In the genomic region with DNA sequence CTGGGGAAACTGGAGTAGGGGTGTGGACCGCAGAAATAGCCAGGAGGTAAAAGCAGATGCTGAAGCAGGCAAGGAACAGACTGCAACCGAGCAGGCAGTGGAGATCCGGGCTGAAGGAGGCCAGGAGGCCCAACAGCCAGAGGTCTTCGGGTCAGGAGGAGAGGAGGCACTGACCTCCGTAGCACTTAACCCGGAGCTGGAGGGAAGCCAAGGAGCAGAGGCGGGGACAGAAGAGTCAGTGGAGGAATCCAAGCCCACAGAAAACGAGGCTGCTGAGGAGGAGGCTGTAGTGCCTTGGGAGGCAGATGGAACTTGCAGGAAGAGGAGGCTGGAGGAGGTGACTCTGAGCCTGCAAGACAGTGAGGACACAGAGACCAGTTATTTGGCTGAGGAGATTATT, we compare ENCODE assay signal across 14 mouse cellular contexts. TPM values are rescaled to one million over a fixed set of nuclear protein-coding genes. Genes with fewer than 3 reads are reported as not detected.
DNase-seq lines count a peak whose midpoint lies in the region; ATAC-seq and TF ChIP-seq lines count a peak whose summit lies in the region.
"Had no signal": no experiment of that assay in that cellular context is flagged by ENCODE, and none has a peak within 500 bp of the region (broad histone marks: within the 10 kb centered on the region; RNA-seq: fewer than 3 reads in every experiment).

No protein-coding gene starts in this region.

- H3K27me3 ChIP-seq in heart, embryonic 11.5 days (ENCODE audit: control insufficient read depth, insufficient read depth, low read length), result peaks cover 12% of the 10 kb centered on the region
- no peaks in the 10 kb centered on the region for H3K27me3 ChIP-seq in kidney, postnatal 0 days (ENCODE audit: insufficient read depth, low read length)
- H3K27me3 ChIP-seq in midbrain, embryonic 15.5 days (replicated peaks), result peaks cover 13% of the 10 kb centered on the region; the same call in 1 of the 2 replicates

- H3K4me2 ChIP-seq in heart, embryonic 11.5 days, result no peak overlapping the region
- H3K4me2 ChIP-seq in kidney, postnatal 0 days (ENCODE audit: low read length), result no peak overlapping the region
- H3K4me2 ChIP-seq in midbrain, embryonic 15.5 days, result no peak overlapping the region
- H3K4me2 ChIP-seq: liver, embryonic 15.5 days had no signal

- H3K4me3 ChIP-seq in heart, embryonic 11.5 days (ENCODE audit: low read depth, low read length), result no peak overlapping the region
- peak overlapping the region; percentile 8; the same call in 1 of the 2 replicates for H3K4me3 ChIP-seq in bone marrow macrophage, adult 2 months (ENCODE audit: insufficient read depth, low read length)
- no peak overlapping the region for H3K4me3 ChIP-seq in kidney, postnatal 0 days (replicated peaks; ENCODE audit: low read depth, low read length)
- H3K4me3 ChIP-seq in midbrain, embryonic 15.5 days, result no peak overlapping the region
- H3K4me3 ChIP-seq: liver, embryonic 15.5 days had no signal

- 53% methylated on average over 8 of the region's 8 CpGs for WGBS in heart, embryonic 11.5 days (ENCODE audit: insufficient replicate concordance)
- 35% methylated on average over 8 of the region's 8 CpGs for WGBS in kidney, postnatal 0 days
- WGBS in midbrain, embryonic 15.5 days, result 73% methylated on average over 8 of the region's 8 CpGs

- H3K36me3 ChIP-seq in heart, embryonic 11.5 days (ENCODE audit: control insufficient read depth, insufficient read depth, low read length), result no peaks in the 10 kb centered on the region
- H3K36me3 ChIP-seq in kidney, postnatal 0 days (ENCODE audit: insufficient read depth, low read length), result no peaks in the 10 kb centered on the region
- H3K36me3 ChIP-seq in midbrain, embryonic 15.5 days (replicated peaks), result no peaks in the 10 kb centered on the region
- H3K36me3 ChIP-seq: liver, embryonic 15.5 days had no signal

- no peaks in the 10 kb centered on the region for H3K9me3 ChIP-seq in heart, embryonic 11.5 days (replicated peaks; ENCODE audit: control insufficient read depth, low read length)
- no peaks in the 10 kb centered on the region for H3K9me3 ChIP-seq in kidney, postnatal 0 days (replicated peaks; ENCODE audit: low read length)
- H3K9me3 ChIP-seq in midbrain, embryonic 15.5 days, result no peaks in the 10 kb centered on the region
- H3K9me3 ChIP-seq: liver, embryonic 15.5 days had no signal

- no peak for ATAC-seq in heart, embryonic 11.5 days (replicated peaks; ENCODE audit: insufficient number of reproducible peaks, low FRiP score, low TSS enrichment)
- no peak for ATAC-seq in kidney, postnatal 0 days (replicated peaks; ENCODE audit: low FRiP score, low read depth)
- no peak for ATAC-seq in midbrain, embryonic 15.5 days (replicated peaks)

- no peak overlapping the region for H3K27ac ChIP-seq in heart, embryonic 11.5 days (ENCODE audit: low read depth, low read length)
- H3K27ac ChIP-seq in bone marrow macrophage, adult 2 months (ENCODE audit: insufficient read depth, low read depth, low read length), result peak overlapping the region; percentile 23; the same call in 1 of the 2 replicates
- H3K27ac ChIP-seq in kidney, postnatal 0 days, result no peak overlapping the region
- H3K27ac ChIP-seq in midbrain, embryonic 15.5 days, result no peak overlapping the region
- H3K27ac ChIP-seq: liver, embryonic 15.5 days had no signal

- DNase-seq in heart, adult 18-20 months, result peak; percentile 64 to 74
- DNase-seq in kidney, postnatal 0 days (ENCODE audit: low spot score), result peak; percentile 17
- peak; percentile 76 for DNase-seq in lung, postnatal 14 days
- no peak for DNase-seq in B cell, adult 2 months
- DNase-seq in layer of hippocampus, adult 18-20 months (ENCODE audit: low spot score in 2 of 2), result no peak
- DNase-seq: cerebellum, adult 11-12 months; right cerebral cortex, adult 18-20 months had no signal

- peaks cover 7% of the 10 kb centered on the region; the same call in 1 of the 2 replicates for H3K4me1 ChIP-seq in heart, embryonic 11.5 days (ENCODE audit: control insufficient read depth, insufficient read depth, low read length)
- peaks cover 27% of the 10 kb centered on the region for H3K4me1 ChIP-seq in bone marrow macrophage, adult 2 months (ENCODE audit: control insufficient read depth, insufficient read depth, low read length)
- no peaks in the 10 kb centered on the region; the same call in 1 of the 2 replicates for H3K4me1 ChIP-seq in kidney, postnatal 0 days (replicated peaks; ENCODE audit: insufficient read depth, low read length)
- peaks cover 8% of the 10 kb centered on the region for H3K4me1 ChIP-seq in midbrain, embryonic 15.5 days

- TF ChIP-seq POLR2A in bone marrow macrophage, adult 2 months (IDR thresholded peaks at IDR 0.05; ENCODE audit: borderline replicate concordance, low read depth, low read length), result no peak

- H3K9ac ChIP-seq in heart, embryonic 11.5 days (ENCODE audit: low read depth, low read length), result no peak overlapping the region
- no peak overlapping the region for H3K9ac ChIP-seq in kidney, postnatal 0 days (ENCODE audit: low read depth, low read length)
- no peak overlapping the region for H3K9ac ChIP-seq in midbrain, embryonic 15.5 days
- H3K9ac ChIP-seq: liver, embryonic 15.5 days had no signal

- TF ChIP-seq CTCF in bone marrow macrophage, adult 2 months (IDR thresholded peaks at IDR 0.05; ENCODE audit: low read depth, low read length), result no peak
- no peak for TF ChIP-seq CTCF in kidney, postnatal 0 days (IDR thresholded peaks at IDR 0.05; ENCODE audit: low read depth)

RNA-seq across cellular contexts. Expression of gene Cln3, which starts 1.2 kb away (rescaled TPM):
- 10 to 100 TPM in 1 of 2 experiments, 1 to 10 TPM in 1; 9.0 to 17.9 TPM for total RNA-seq in heart, adult 18-20 months (2021)
- 16.3 and 19.7 TPM in 2 replicates for polyA plus RNA-seq in heart, embryonic 11.5 days (2014; fragmentation: Nextera tagmentation; extraction: Ambion mirVana)
- 219 and 238 TPM in 2 replicates for polyA plus RNA-seq in bone marrow macrophage, adult 2 months (2012; ENCODE audit: insufficient read depth, insufficient read length, missing spikeins)
- polyA plus RNA-seq in kidney, postnatal 0 days (2015; fragmentation: Nextera tagmentation; extraction: Ambion mirVana), result 34.4 and 36.9 TPM in 2 replicates
- polyA plus RNA-seq in midbrain, embryonic 15.5 days (2015; fragmentation: Nextera tagmentation; extraction: Ambion mirVana), result 34.1 and 35.6 TPM in 2 replicates
- total RNA-seq in layer of hippocampus, adult 18-20 months (2021), result 10 to 100 TPM; 27.5 to 32.1 TPM

RNA-seq across cellular contexts. Expression of gene Apobr, which starts 2.1 kb away (rescaled TPM):
- total RNA-seq in heart, adult 18-20 months (2021), result under 1 TPM; 0.23 to 0.79 TPM
- 0.13 and 0.31 TPM in 2 replicates for polyA plus RNA-seq in heart, embryonic 11.5 days (2014; fragmentation: Nextera tagmentation; extraction: Ambion mirVana)
- polyA plus RNA-seq in bone marrow macrophage, adult 2 months (2012; ENCODE audit: insufficient read depth, insufficient read length, missing spikeins), result 83.3 and 84.3 TPM in 2 replicates
- polyA plus RNA-seq in kidney, postnatal 0 days (2015; fragmentation: Nextera tagmentation; extraction: Ambion mirVana), result 1.2 and 1.3 TPM in 2 replicates
- polyA plus RNA-seq in midbrain, embryonic 15.5 days (2015; fragmentation: Nextera tagmentation; extraction: Ambion mirVana), result 0.32 and 0.38 TPM in 2 replicates
- under 1 TPM; 0.62 to 0.94 TPM for total RNA-seq in layer of hippocampus, adult 18-20 months (2021)

RNA-seq across cellular contexts. Expression of gene Il27, which starts 7.9 kb away (rescaled TPM):
- not detected for total RNA-seq in heart, adult 18-20 months (2021)
- polyA plus RNA-seq in heart, embryonic 11.5 days (2014; fragmentation: Nextera tagmentation; extraction: Ambion mirVana), result not detected in 2 replicates
- 2.9 and 3.3 TPM in 2 replicates for polyA plus RNA-seq in bone marrow macrophage, adult 2 months (2012; ENCODE audit: insufficient read depth, insufficient read length, missing spikeins)
- not detected in 2 replicates for polyA plus RNA-seq in kidney, postnatal 0 days (2015; fragmentation: Nextera tagmentation; extraction: Ambion mirVana)
- not detected in 2 replicates for polyA plus RNA-seq in midbrain, embryonic 15.5 days (2015; fragmentation: Nextera tagmentation; extraction: Ambion mirVana)
- total RNA-seq in layer of hippocampus, adult 18-20 months (2021), result not detected
- total RNA-seq: layer of hippocampus, postnatal 10 days had no signal
- polyA plus RNA-seq: embryonic facial prominence, embryonic 14.5 days; stomach, embryonic 14.5 days had no signal

RNA-seq across cellular contexts. Expression of gene Eif3c, which starts 20.6 kb away (rescaled TPM):
- total RNA-seq in heart, adult 18-20 months (2021), result 100 to 1,000 TPM; 142 to 148 TPM
- polyA plus RNA-seq in heart, embryonic 11.5 days (2014; fragmentation: Nextera tagmentation; extraction: Ambion mirVana), result 129 and 133 TPM in 2 replicates
- 142 and 148 TPM in 2 replicates for polyA plus RNA-seq in bone marrow macrophage, adult 2 months (2012; ENCODE audit: insufficient read depth, insufficient read length, missing spikeins)
- polyA plus RNA-seq in kidney, postnatal 0 days (2015; fragmentation: Nextera tagmentation; extraction: Ambion mirVana), result 213 and 217 TPM in 2 replicates
- polyA plus RNA-seq in midbrain, embryonic 15.5 days (2015; fragmentation: Nextera tagmentation; extraction: Ambion mirVana), result 173 and 186 TPM in 2 replicates
- 100 to 1,000 TPM; 180 to 184 TPM for total RNA-seq in layer of hippocampus, adult 18-20 months (2021)

RNA-seq across cellular contexts. Expression of gene Nupr1, which starts 43.8 kb away (rescaled TPM):
- total RNA-seq in heart, adult 18-20 months (2021), result 1 to 10 TPM; 6.1 to 8.0 TPM
- polyA plus RNA-seq in heart, embryonic 11.5 days (2014; fragmentation: Nextera tagmentation; extraction: Ambion mirVana), result 1.2 and 2.8 TPM in 2 replicates
- polyA plus RNA-seq in bone marrow macrophage, adult 2 months (2012; ENCODE audit: insufficient read depth, insufficient read length, missing spikeins), result 34.9 and 41.2 TPM in 2 replicates
- polyA plus RNA-seq in kidney, postnatal 0 days (2015; fragmentation: Nextera tagmentation; extraction: Ambion mirVana), result 24.5 and 24.8 TPM in 2 replicates
- polyA plus RNA-seq in midbrain, embryonic 15.5 days (2015; fragmentation: Nextera tagmentation; extraction: Ambion mirVana), result 11.5 and 13.0 TPM in 2 replicates
- 1 to 10 TPM; 6.8 to 8.8 TPM for total RNA-seq in layer of hippocampus, adult 18-20 months (2021)

Comparison
In these comparisons a context has a peak if more than half of its experiments do, and no peak if none do; other contexts are left out.
1. DNase-seq: peak in heart, adult 18-20 months (2 of 2), kidney, postnatal 0 days (single experiment) and lung, postnatal 14 days (single experiment); none in B cell, adult 2 months (0 of 2) and layer of hippocampus, adult 18-20 months (0 of 2).
2. RNA of gene Apobr, which starts 2.1 kb away (polyA plus RNA-seq): 83.3 to 84.3 TPM in bone marrow macrophage, adult 2 months; 1.2 to 1.3 TPM in kidney, postnatal 0 days, 0.32 to 0.38 TPM in midbrain, embryonic 15.5 days and 0.13 to 0.31 TPM in heart, embryonic 11.5 days; every median in the first group is over 10 times any median in the second.